Mouse (Mus musculus) testis, postnatal 10 days (tissue): ENCODE results near the gene Cd151.
A peak's percentile ranks its signal among the peaks of the same experiment; 100 is the strongest.

Experiments used
- DNase-seq: peaks from one replicate; pipeline ENCODE4 v3.0.0; 2021; ENCODE audit warnings: low spot score

Gene Cd151

GRCm38 (mm10) chr7:141467230-141468030, at the start of gene Cd151:
Gene Cd151, plus strand, starts transcription at chr7:141467392.
- DNase-seq = peak; percentile 95

- no peak for DNase-seq
These were observed 49.2 kb upstream of the Cd151 start for GRCm38 (mm10) chr7:141417731-141418681.

GRCm38 (mm10) chr7:141418970-141419369, 48.2 kb upstream of the Cd151 start:
- DNase-seq = no peak

GRCm38 (mm10) chr7:141420030-141420702, 47.0 kb upstream of the Cd151 start:
- DNase-seq = no peak

GRCm38 (mm10) chr7:141423811-141424210, 43.4 kb upstream of the Cd151 start:
- no peak for DNase-seq

GRCm38 (mm10) chr7:141426948-141427730, 40.1 kb upstream of the Cd151 start:
- DNase-seq = no peak

- DNase-seq = no peak
These were observed 38.5 kb upstream of the Cd151 start for GRCm38 (mm10) chr7:141428701-141429100.

GRCm38 (mm10) chr7:141429310-141429709, 37.9 kb upstream of the Cd151 start, which contains the start of gene Cend1:
Gene Cend1, minus strand, starts transcription at chr7:141429491.
- DNase-seq = peak; percentile 68

- peak; percentile 39 for DNase-seq
These were observed 37.2 kb upstream of the Cd151 start for GRCm38 (mm10) chr7:141429840-141430584.

GRCm38 (mm10) chr7:141430585-141431240, 36.5 kb upstream of the Cd151 start:
- DNase-seq = peak; percentile 41

- DNase-seq = peak; percentile 43
These were observed 35.6 kb upstream of the Cd151 start for GRCm38 (mm10) chr7:141431434-141432185.

- no peak for DNase-seq
These were observed 35.0 kb upstream of the Cd151 start for GRCm38 (mm10) chr7:141432186-141432611.

- no peak for DNase-seq
These were observed 34.3 kb upstream of the Cd151 start for GRCm38 (mm10) chr7:141432741-141433516.

GRCm38 (mm10) chr7:141433517-141434400, 33.4 kb upstream of the Cd151 start:
- no peak for DNase-seq

GRCm38 (mm10) chr7:141434464-141434863, 32.7 kb upstream of the Cd151 start:
- DNase-seq = no peak

GRCm38 (mm10) chr7:141435129-141435855, 31.9 kb upstream of the Cd151 start:
- DNase-seq = peak; percentile 64
